Mouse (Mus musculus) MEL (cell line): ENCODE data around the gene Medag.

Source experiments
- CTCF ChIP-seq, 3 experiments: IDR thresholded peaks in 2 of 3; conservative IDR thresholded peaks in 1 of 3; 2 replicates each; pipeline ENCODE4 v1.5.1; 2011 to 2012; ENCODE audit warnings: low read length in 3 of 3, low read depth in 2 of 3, mild to moderate bottlenecking in 2 of 3, improper control_type of control experiment in 1 of 3, inconsistent platforms in 1 of 3, mixed read lengths in 1 of 3, moderate library complexity in 1 of 3; ENCODE audit not compliant: control insufficient read depth in 1 of 3, insufficient read depth in 1 of 3, poor library complexity in 1 of 3, severe bottlenecking in 1 of 3
- ZKSCAN1 ChIP-seq: IDR thresholded peaks from 2 replicates; pipeline ENCODE4 v1.6.1; 2012; ENCODE audit warnings: low read depth, mild to moderate bottlenecking, inconsistent platforms, low read length, improper control_type of control experiment, moderate library complexity

DNA sequence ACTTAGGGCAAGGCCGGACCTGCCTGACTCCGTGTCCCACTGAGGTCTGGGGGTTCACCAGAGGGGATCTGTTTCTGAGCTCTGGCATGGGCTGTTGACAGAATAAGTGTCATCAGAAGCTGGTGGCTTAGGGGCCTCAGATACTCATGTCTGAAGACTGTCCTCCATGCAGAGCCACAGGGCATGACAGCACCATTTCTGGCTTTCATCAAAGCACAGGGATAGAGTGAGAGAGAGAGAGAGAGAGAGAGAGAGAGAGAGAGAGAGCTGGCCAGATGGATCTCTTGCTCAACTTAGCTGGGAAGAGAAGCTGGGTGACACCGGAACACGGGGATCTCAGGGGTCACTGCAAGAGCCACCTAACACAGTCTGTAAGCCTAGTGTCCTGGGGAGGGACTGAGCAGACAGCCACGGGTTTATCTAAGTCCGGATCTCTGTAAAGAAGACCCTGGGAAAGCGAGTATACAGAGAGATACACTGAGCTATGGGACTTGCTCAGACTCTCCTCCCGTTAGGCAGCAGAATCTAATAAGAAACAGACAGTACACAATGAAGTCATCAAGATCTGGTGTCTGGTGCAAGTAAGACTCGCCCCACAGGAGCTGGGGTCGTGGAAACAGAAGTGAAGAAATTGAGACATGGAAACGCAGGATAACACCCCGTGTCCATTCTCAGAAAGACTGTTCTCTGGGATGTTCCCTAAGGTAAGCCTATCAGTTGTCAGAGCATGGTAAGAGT is 42.8 kb upstream of the Medag start:
- TF ChIP-seq ZKSCAN1 (no peak), CTCF (IDR thresholded peaks at IDR 0.05 in 2 of 3, conservative IDR thresholded peaks at IDR 0.05 in 1 of 3; ENCODE audit: control insufficient read depth in 1 of 3, insufficient read depth in 1 of 3, low read depth in 2 of 3, low read length in 3 of 3, poor library complexity in 1 of 3, severe bottlenecking in 1 of 3) (no peak)
